Mouse (Mus musculus): ENCODE results near the gene Alk. TPM values are rescaled to one million over a fixed set of nuclear protein-coding genes. Genes with fewer than 3 reads are reported as not detected.

The Alk gene
- not detected in 2 replicates for polyA plus RNA-seq (2012; rRNA removed)

GRCm38 (mm10) chr17:72604610-72604980 lies at the start of gene Alk:
Gene Alk, minus strand, starts transcription at chr17:72604627.
- Histone ChIP-seq H3K27me3 (ENCODE audit: control insufficient read depth, insufficient read depth, low read length) (peaks cover 3% of the 10 kb centered on the region; the same call in 1 of the 2 replicates), H3K4me3 (ENCODE audit: extremely low read depth, insufficient read depth, insufficient read length) (no peak within 1 kb of the TSS), H3K4me1 (ENCODE audit: control insufficient read depth, insufficient read depth, insufficient read length) (no peaks in the 10 kb centered on the region; the same call in none of the 2 replicates), H3K36me3 (ENCODE audit: control insufficient read depth, insufficient read depth, low read length) (no peaks in the 10 kb centered on the region), H3K27ac (ENCODE audit: insufficient read depth, low read length) (no peak within 1 kb of the TSS)
- peak in 1 of 2 experiments; percentile 66 for DNase-seq (ENCODE audit: low read depth in 1 of 2, low spot score in 2 of 2)
- TF ChIP-seq CTCF (IDR thresholded peaks at IDR 0.05; ENCODE audit: extremely low read depth, insufficient read depth, insufficient read length, insufficient replicate concordance) (no peak), POLR2A (IDR thresholded peaks at IDR 0.05; ENCODE audit: low read depth, low read length) (no peak)
- whole genome bisulfite sequencing = 1% methylated on average over 32 of the region's 32 CpGs

- Histone ChIP-seq H3K4me3 (ENCODE audit: extremely low read depth, insufficient read depth, insufficient read length) (no peak overlapping the region), H3K4me1 (ENCODE audit: control insufficient read depth, insufficient read depth, insufficient read length) (no peaks in the 10 kb centered on the region), H3K36me3 (ENCODE audit: control insufficient read depth, insufficient read depth, low read length) (no peaks in the 10 kb centered on the region), H3K27me3 (ENCODE audit: control insufficient read depth, insufficient read depth, low read length) (no peaks in the 10 kb centered on the region; the same call in 1 of the 2 replicates), H3K27ac (ENCODE audit: insufficient read depth, low read length) (no peak overlapping the region)
- whole genome bisulfite sequencing = 80% methylated on average over 1 of the region's 1 CpGs
- TF ChIP-seq POLR2A (IDR thresholded peaks at IDR 0.05; ENCODE audit: low read depth, low read length) (no peak), CTCF (IDR thresholded peaks at IDR 0.05; ENCODE audit: extremely low read depth, insufficient read depth, insufficient read length, insufficient replicate concordance) (no peak)
- no peak for DNase-seq (ENCODE audit: low read depth in 1 of 2, low spot score in 2 of 2)
Observed at GRCm38 (mm10) chr17:72652801-72653200, 48.4 kb upstream of the Alk start.

GRCm38 (mm10) chr17:72648607-72649217 lies 44.3 kb upstream of the Alk start:
- DNase-seq (ENCODE audit: low read depth in 1 of 2, low spot score in 2 of 2) = no peak
- H3K27ac ChIP-seq (ENCODE audit: insufficient read depth, low read length) = no peak overlapping the region

GRCm38 (mm10) chr17:72646167-72646566 lies 41.7 kb upstream of the Alk start:
- Histone ChIP-seq H3K27ac (ENCODE audit: insufficient read depth, low read length) (no peak overlapping the region), H3K4me3 (ENCODE audit: extremely low read depth, insufficient read depth, insufficient read length) (no peak overlapping the region), H3K4me1 (ENCODE audit: control insufficient read depth, insufficient read depth, insufficient read length) (no peaks in the 10 kb centered on the region), H3K36me3 (ENCODE audit: control insufficient read depth, insufficient read depth, low read length) (no peaks in the 10 kb centered on the region), H3K27me3 (ENCODE audit: control insufficient read depth, insufficient read depth, low read length) (no peaks in the 10 kb centered on the region)
- no peak for DNase-seq (ENCODE audit: low read depth in 1 of 2, low spot score in 2 of 2)
- no peak for TF ChIP-seq POLR2A (IDR thresholded peaks at IDR 0.05; ENCODE audit: low read depth, low read length)
- TF ChIP-seq CTCF (IDR thresholded peaks at IDR 0.05; ENCODE audit: extremely low read depth, insufficient read depth, insufficient read length, insufficient replicate concordance) = no peak
- WGBS = 79% methylated on average over 5 of the region's 5 CpGs

More at GRCm38 (mm10) chr17:72648607-72649217, 44.3 kb upstream of the Alk start:
- TF ChIP-seq CTCF (IDR thresholded peaks at IDR 0.05; ENCODE audit: extremely low read depth, insufficient read depth, insufficient read length, insufficient replicate concordance) (no peak), POLR2A (IDR thresholded peaks at IDR 0.05; ENCODE audit: low read depth, low read length) (no peak)
- no peaks in the 10 kb centered on the region for H3K36me3 ChIP-seq (ENCODE audit: control insufficient read depth, insufficient read depth, low read length)
- 74% methylated on average over 6 of the region's 6 CpGs for WGBS
- H3K4me3 ChIP-seq (ENCODE audit: extremely low read depth, insufficient read depth, insufficient read length) = no peak overlapping the region
- no peaks in the 10 kb centered on the region; the same call in 1 of the 2 replicates for H3K27me3 ChIP-seq (ENCODE audit: control insufficient read depth, insufficient read depth, low read length)
- no peaks in the 10 kb centered on the region for H3K4me1 ChIP-seq (ENCODE audit: control insufficient read depth, insufficient read depth, insufficient read length)

GRCm38 (mm10) chr17:72640095-72640494 lies 35.7 kb upstream of the Alk start:
- 79% methylated on average over 4 of the region's 4 CpGs for WGBS
- DNase-seq (ENCODE audit: low read depth in 1 of 2, low spot score in 2 of 2) = no peak
- Histone ChIP-seq H3K27me3 (ENCODE audit: control insufficient read depth, insufficient read depth, low read length) (no peaks in the 10 kb centered on the region), H3K27ac (ENCODE audit: insufficient read depth, low read length) (no peak overlapping the region), H3K4me1 (ENCODE audit: control insufficient read depth, insufficient read depth, insufficient read length) (no peaks in the 10 kb centered on the region), H3K4me3 (ENCODE audit: extremely low read depth, insufficient read depth, insufficient read length) (no peak overlapping the region), H3K36me3 (ENCODE audit: control insufficient read depth, insufficient read depth, low read length) (no peaks in the 10 kb centered on the region)
- TF ChIP-seq POLR2A (IDR thresholded peaks at IDR 0.05; ENCODE audit: low read depth, low read length) = no peak
- no peak for TF ChIP-seq CTCF (IDR thresholded peaks at IDR 0.05; ENCODE audit: extremely low read depth, insufficient read depth, insufficient read length, insufficient replicate concordance)

- TF ChIP-seq POLR2A (IDR thresholded peaks at IDR 0.05; ENCODE audit: low read depth, low read length) (no peak), CTCF (IDR thresholded peaks at IDR 0.05; ENCODE audit: extremely low read depth, insufficient read depth, insufficient read length, insufficient replicate concordance) (no peak)
- no peaks in the 10 kb centered on the region for H3K27me3 ChIP-seq (ENCODE audit: control insufficient read depth, insufficient read depth, low read length)
- H3K4me1 ChIP-seq (ENCODE audit: control insufficient read depth, insufficient read depth, insufficient read length) = no peaks in the 10 kb centered on the region
- H3K36me3 ChIP-seq (ENCODE audit: control insufficient read depth, insufficient read depth, low read length) = no peaks in the 10 kb centered on the region
- H3K4me3 ChIP-seq (ENCODE audit: extremely low read depth, insufficient read depth, insufficient read length) = no peak overlapping the region
- no peak for DNase-seq (ENCODE audit: low read depth in 1 of 2, low spot score in 2 of 2)
- WGBS = 82% methylated on average over 7 of the region's 7 CpGs
- H3K27ac ChIP-seq (ENCODE audit: insufficient read depth, low read length) = no peak overlapping the region
Observed at GRCm38 (mm10) chr17:72639400-72639799, 35.0 kb upstream of the Alk start.

- peak; percentile 15 to 71 for DNase-seq (ENCODE audit: low read depth in 1 of 2, low spot score in 2 of 2)
Observed at GRCm38 (mm10) chr17:72606251-72606650, 1.8 kb upstream of the Alk start.

More at GRCm38 (mm10) chr17:72606251-72606650, 1.8 kb upstream of the Alk start:
- Histone ChIP-seq H3K4me3 (ENCODE audit: extremely low read depth, insufficient read depth, insufficient read length) (no peak overlapping the region), H3K36me3 (ENCODE audit: control insufficient read depth, insufficient read depth, low read length) (no peaks in the 10 kb centered on the region), H3K4me1 (ENCODE audit: control insufficient read depth, insufficient read depth, insufficient read length) (no peaks in the 10 kb centered on the region; the same call in none of the 2 replicates), H3K27me3 (ENCODE audit: control insufficient read depth, insufficient read depth, low read length) (peaks cover 3% of the 10 kb centered on the region; the same call in 1 of the 2 replicates), H3K27ac (ENCODE audit: insufficient read depth, low read length) (no peak overlapping the region)
- WGBS = 10% methylated on average over 4 of the region's 4 CpGs
- TF ChIP-seq CTCF (IDR thresholded peaks at IDR 0.05; ENCODE audit: extremely low read depth, insufficient read depth, insufficient read length, insufficient replicate concordance) (peak; percentile 49; the same call in 1 of the 2 replicates), POLR2A (IDR thresholded peaks at IDR 0.05; ENCODE audit: low read depth, low read length) (no peak)
